Mouse (Mus musculus): ENCODE measurements at regions not wholly inside any gene's neighbourhood (a gene's known extent, or its start where the extent isn't known, plus 50 kb on each side); places are given as distances from the start of the nearest gene placed in this dataset.

DNA sequence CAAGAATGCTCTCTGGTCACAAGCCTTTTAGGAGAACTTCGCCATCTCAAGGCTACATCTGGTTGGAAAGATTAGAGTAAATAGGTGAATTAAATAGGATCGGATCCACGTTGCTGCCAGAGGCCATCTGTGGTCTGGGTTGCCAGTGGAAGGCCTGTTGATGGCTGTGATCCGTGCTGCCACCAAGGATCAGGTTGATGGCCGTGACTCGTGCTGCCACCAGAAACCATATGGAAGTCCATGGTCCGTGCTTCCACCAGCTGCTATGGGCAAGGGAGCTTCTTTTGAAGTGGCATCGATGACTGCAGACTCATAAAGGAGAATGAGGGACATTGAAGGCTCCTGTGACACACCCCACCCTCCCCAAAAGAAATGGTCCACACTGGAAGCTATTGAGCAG is 79.6 kb downstream of the Atp1a1 start:
- DNase-seq = peak; percentile 74 to 81

DNA sequence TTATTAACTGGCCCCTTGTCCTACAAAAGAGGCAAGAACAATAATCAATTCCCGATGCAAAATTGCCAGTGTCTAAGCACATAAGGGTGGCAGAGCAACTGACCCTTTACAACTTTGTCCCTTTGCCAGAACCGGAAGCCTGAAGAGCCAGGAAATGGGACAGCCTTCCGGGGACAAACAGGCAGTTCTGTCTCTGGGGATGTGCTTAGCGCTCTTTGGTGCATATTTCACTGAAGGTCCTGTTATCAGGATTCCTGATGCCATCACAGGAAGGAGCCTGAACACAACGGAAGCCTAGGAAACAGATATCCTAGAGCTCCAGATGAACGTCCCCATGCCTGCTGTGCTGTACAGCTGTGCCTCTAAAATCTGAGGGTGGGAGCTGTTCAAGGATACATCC is 80.0 kb downstream of the Atp1a1 start:
- peak in 1 of 2 experiments; percentile 39 for DNase-seq

GRCm38 (mm10) chr3:101523239-101523638 is 81.2 kb downstream of the Atp1a1 start:
- no peak for DNase-seq

DNA sequence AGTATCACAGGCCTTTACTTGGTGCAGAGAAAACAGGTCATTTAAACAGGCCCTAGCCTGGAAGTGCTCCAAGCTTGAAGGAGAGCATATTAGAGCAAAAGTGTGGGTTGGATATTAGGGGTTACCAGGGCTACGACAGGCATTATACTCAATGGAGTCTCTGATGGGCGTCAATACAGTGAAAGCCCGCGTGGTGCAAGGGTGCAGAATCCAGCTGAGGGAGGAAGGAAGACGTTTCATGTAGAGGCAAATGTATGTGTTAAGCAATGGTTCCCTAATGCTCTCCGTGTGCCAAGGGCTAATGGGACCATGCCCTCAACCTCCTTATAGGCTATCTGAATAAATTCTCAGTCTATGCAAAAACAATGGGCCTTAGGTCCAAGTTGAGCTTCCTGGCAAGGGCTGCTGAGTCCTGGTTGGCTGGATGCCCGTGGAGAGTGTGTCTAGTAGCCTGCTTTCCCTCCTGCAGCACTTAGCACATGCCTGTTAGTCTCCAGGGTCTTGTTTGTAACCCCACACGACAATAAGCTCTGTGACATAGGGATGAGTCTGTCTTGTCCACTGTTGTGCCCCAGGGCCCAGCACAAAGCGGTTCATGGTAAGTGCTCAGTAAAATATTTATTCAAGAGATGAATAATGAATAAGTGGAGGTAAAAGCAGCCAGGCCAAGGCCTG is 82.1 kb downstream of the Atp1a1 start:
- peak; percentile 81 to 84 for DNase-seq

- DNase-seq = no peak
Measured at GRCm38 (mm10) chr3:101521155-101521554, 83.3 kb downstream of the Atp1a1 start.

- DNase-seq = no peak
Measured at GRCm38 (mm10) chr3:101520115-101520514, 84.4 kb downstream of the Atp1a1 start.

GRCm38 (mm10) chr3:101519551-101519950 is 84.9 kb downstream of the Atp1a1 start:
- no peak for DNase-seq

- no peak for DNase-seq
Measured at GRCm38 (mm10) chr3:101518810-101519209, 85.7 kb downstream of the Atp1a1 start.

GRCm38 (mm10) chr3:101517547-101517946 is 86.9 kb downstream of the Atp1a1 start:
- DNase-seq = no peak

- peak; percentile 70 to 73 for DNase-seq
Measured at GRCm38 (mm10) chr3:101516781-101517499, 87.5 kb downstream of the Atp1a1 start.

GRCm38 (mm10) chr3:101515566-101515965 is 88.9 kb downstream of the Atp1a1 start:
- DNase-seq = no peak

DNA sequence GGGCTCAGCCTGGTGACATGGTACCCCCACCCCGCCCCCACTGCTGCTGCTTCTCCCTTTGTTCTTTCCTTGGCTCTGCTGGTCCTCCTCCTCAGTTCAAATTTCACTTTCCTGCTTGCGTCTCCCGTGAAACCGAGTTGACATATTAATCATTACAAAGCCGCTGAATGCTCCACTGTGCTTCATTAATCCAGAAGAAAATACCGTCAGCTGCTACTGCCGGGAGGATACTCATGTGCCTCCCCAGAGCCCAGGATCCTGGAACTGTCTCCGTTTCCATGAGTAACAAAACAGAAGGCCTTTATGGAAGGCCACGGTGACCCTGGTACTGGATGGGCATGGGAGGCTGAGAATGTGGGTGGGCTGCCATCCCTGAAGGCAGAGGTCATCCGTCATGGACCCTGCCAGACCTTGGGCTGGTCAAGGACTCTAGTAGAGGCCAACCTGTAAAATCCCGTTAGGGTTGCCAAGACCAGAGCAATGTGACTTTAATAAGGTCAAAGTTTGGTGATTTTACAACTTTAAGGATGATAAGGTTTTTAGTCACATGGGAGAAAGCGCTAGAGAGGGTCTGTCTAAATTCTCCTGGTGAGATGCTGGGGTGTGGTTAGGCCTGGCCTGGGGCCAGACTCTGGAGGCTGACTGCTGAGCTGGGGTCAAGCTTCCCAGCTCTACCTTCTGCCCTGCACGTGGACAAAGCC is 90.7 kb downstream of the Atp1a1 start:
- no peak for DNase-seq
